Comparison of ENCODE assay signal across 9 mouse cellular contexts in genomic region chr14:62342643-62343144, GRCm38 (mm10). TPM values are rescaled to one million over a fixed set of nuclear protein-coding genes. Genes with fewer than 3 reads are reported as not detected.
DNase-seq lines count a peak whose midpoint lies in the region; ATAC-seq lines count a peak whose summit lies in the region.
"Had no signal": no experiment of that assay in that cellular context is flagged by ENCODE, and none has a peak within 500 bp of the region (broad histone marks: within the 10 kb centered on the region; RNA-seq: fewer than 3 reads in every experiment).

No protein-coding gene starts in this region.

- no peak for ATAC-seq in forebrain, embryonic 11.5 days (replicated peaks; ENCODE audit: low FRiP score)
- ATAC-seq in liver, embryonic 16.5 days (ENCODE audit: low read depth), result peak; percentile 67; the same call in 1 of the 2 replicates

- no peak overlapping the region for H3K4me3 ChIP-seq in forebrain, embryonic 10.5 days
- no peak overlapping the region for H3K4me3 ChIP-seq in forebrain, embryonic 11.5 days (ENCODE audit: low read depth, low read length)
- H3K4me3 ChIP-seq in liver, embryonic 16.5 days (ENCODE audit: low read depth, low read length), result no peak overlapping the region; the same call in 1 of the 2 replicates
- H3K4me3 ChIP-seq: neural tube, embryonic 12.5 days had no signal

- H3K36me3 ChIP-seq in forebrain, embryonic 10.5 days (replicated peaks), result peaks cover 7% of the 10 kb centered on the region
- no peaks in the 10 kb centered on the region for H3K36me3 ChIP-seq in forebrain, embryonic 11.5 days (ENCODE audit: control insufficient read depth, insufficient read depth, low read length)
- no peaks in the 10 kb centered on the region for H3K36me3 ChIP-seq in liver, embryonic 16.5 days (ENCODE audit: control insufficient read depth, insufficient read depth)
- H3K36me3 ChIP-seq: neural tube, embryonic 12.5 days had no signal

- 80% methylated on average over 10 of the region's 10 CpGs for WGBS in forebrain, embryonic 10.5 days
- WGBS in forebrain, embryonic 11.5 days, result 80% methylated on average over 10 of the region's 10 CpGs
- 21% methylated on average over 10 of the region's 10 CpGs for WGBS in liver, embryonic 16.5 days (ENCODE audit: insufficient replicate concordance)

- H3K4me2 ChIP-seq in forebrain, embryonic 11.5 days (ENCODE audit: low read depth, low read length, severe bottlenecking), result no peak overlapping the region
- H3K4me2 ChIP-seq in liver, embryonic 16.5 days (ENCODE audit: low read depth, low read length), result peak overlapping the region; percentile 3; the same call in 1 of the 2 replicates
- H3K4me2 ChIP-seq: neural tube, embryonic 12.5 days had no signal

- no peak overlapping the region for H3K9ac ChIP-seq in forebrain, embryonic 11.5 days (ENCODE audit: low read length)
- H3K9ac ChIP-seq in liver, embryonic 16.5 days (ENCODE audit: low read depth, low read length), result no peak overlapping the region
- H3K9ac ChIP-seq: neural tube, embryonic 12.5 days had no signal

- no peak for DNase-seq in forebrain, embryonic 10.5 days (ENCODE audit: extremely low spot score, low spot score)
- DNase-seq in forebrain, embryonic 11.5 days (ENCODE audit: low spot score), result no peak
- peak; percentile 24 for DNase-seq in T-cell, adult 2 months (ENCODE audit: low spot score)
- DNase-seq in heart, adult 9 months (ENCODE audit: low spot score in 2 of 2), result peak; percentile 15 to 27
- no peak for DNase-seq in right cerebral cortex, adult 18-20 months
- no peak for DNase-seq in adrenal gland, postnatal 25 days
- DNase-seq in kidney, adult 18-20 months, result no peak

- H3K27me3 ChIP-seq in forebrain, embryonic 10.5 days (ENCODE audit: poor library complexity, severe bottlenecking), result no peaks in the 10 kb centered on the region
- no peaks in the 10 kb centered on the region for H3K27me3 ChIP-seq in forebrain, embryonic 11.5 days (ENCODE audit: control insufficient read depth, insufficient read depth, low read length)
- no peaks in the 10 kb centered on the region for H3K27me3 ChIP-seq in liver, embryonic 16.5 days (ENCODE audit: control insufficient read depth, insufficient read depth, low read depth, low read length)
- H3K27me3 ChIP-seq: neural tube, embryonic 12.5 days had no signal

- H3K9me3 ChIP-seq in forebrain, embryonic 10.5 days, result no peaks in the 10 kb centered on the region
- H3K9me3 ChIP-seq in forebrain, embryonic 11.5 days (ENCODE audit: control insufficient read depth, low read length), result no peaks in the 10 kb centered on the region
- no peaks in the 10 kb centered on the region for H3K9me3 ChIP-seq in liver, embryonic 16.5 days (replicated peaks; ENCODE audit: control insufficient read depth, low read length)
- H3K9me3 ChIP-seq: neural tube, embryonic 12.5 days had no signal

- H3K4me1 ChIP-seq in forebrain, embryonic 10.5 days, result peaks cover 29% of the 10 kb centered on the region
- no peaks in the 10 kb centered on the region; the same call in 1 of the 2 replicates for H3K4me1 ChIP-seq in forebrain, embryonic 11.5 days (replicated peaks; ENCODE audit: control insufficient read depth, insufficient read depth, low read length)
- H3K4me1 ChIP-seq in liver, embryonic 16.5 days (ENCODE audit: control insufficient read depth, low read depth, low read length), result peaks cover 14% of the 10 kb centered on the region

- H3K27ac ChIP-seq in forebrain, embryonic 10.5 days, result peak overlapping the region; percentile 58
- H3K27ac ChIP-seq in forebrain, embryonic 11.5 days (ENCODE audit: low read depth, low read length), result no peak overlapping the region
- H3K27ac ChIP-seq in liver, embryonic 16.5 days (ENCODE audit: low read length), result peak overlapping the region; percentile 0; the same call in 1 of the 2 replicates
- H3K27ac ChIP-seq: neural tube, embryonic 12.5 days had no signal

RNA-seq across cellular contexts. Expression of gene Dleu7, which starts 49.8 kb away (rescaled TPM):
- 4.0 and 5.8 TPM in 2 replicates for polyA plus RNA-seq in forebrain, embryonic 10.5 days (2016; fragmentation: Nextera tagmentation; extraction: Ambion mirVana)
- polyA plus RNA-seq in forebrain, embryonic 11.5 days (2014; fragmentation: Nextera tagmentation; extraction: Ambion mirVana), result 3.2 and 6.7 TPM in 2 replicates
- 0.13 TPM in 1 of 2 replicates, not detected in the other for polyA plus RNA-seq in liver, embryonic 16.5 days (2015; fragmentation: Nextera tagmentation; extraction: Ambion mirVana)
- total RNA-seq in adrenal gland, postnatal 25 days (2021), result not detected in 2 replicates

RNA-seq across cellular contexts. Expression of gene Rnaseh2b, which starts 50.3 kb away (rescaled TPM):
- 66.8 and 79.2 TPM in 2 replicates for polyA plus RNA-seq in forebrain, embryonic 10.5 days (2016; fragmentation: Nextera tagmentation; extraction: Ambion mirVana)
- 61.8 and 71.7 TPM in 2 replicates for polyA plus RNA-seq in forebrain, embryonic 11.5 days (2014; fragmentation: Nextera tagmentation; extraction: Ambion mirVana)
- polyA plus RNA-seq in liver, embryonic 16.5 days (2015; fragmentation: Nextera tagmentation; extraction: Ambion mirVana), result 36.7 and 44.9 TPM in 2 replicates
- 25.8 and 27.0 TPM in 2 replicates for total RNA-seq in adrenal gland, postnatal 25 days (2021)

Comparison
In these comparisons a context has a peak if more than half of its experiments do, and no peak if none do; other contexts are left out.
1. DNase-seq: peak in T-cell, adult 2 months (single experiment) and heart, adult 9 months (2 of 2); none in forebrain, embryonic 10.5 days (single experiment), forebrain, embryonic 11.5 days (single experiment), right cerebral cortex, adult 18-20 months (single experiment), adrenal gland, postnatal 25 days (single experiment) and kidney, adult 18-20 months (single experiment).